Mouse (Mus musculus) lung, embryonic 14.5 days (tissue): ENCODE measurements around the gene Nsd1. TPM values are rescaled to one million over a fixed set of nuclear protein-coding genes. Genes with fewer than 3 reads are reported as not detected.

Source experiments
- ATAC-seq: fragments of 200-750 bp; cut with Nextera tagmentation; 2 replicates; pipeline ENCODE4 v1.8.0; 2017; ENCODE audit warnings: mild to moderate bottlenecking, moderate TSS enrichment, moderate library complexity; ENCODE audit not compliant: insufficient read depth
- DNase-seq: peaks from one replicate; pipeline ENCODE4 v3.0.0-alpha.2; 2015
- H3K27ac ChIP-seq: fragments of 300-500 bp; sonication (generic); 2 replicates; pipeline ENCODE4 v1.5.1; 2014; ENCODE audit warnings: low read depth, mild to moderate bottlenecking, moderate library complexity
- H3K27me3 ChIP-seq: fragments of 300-500 bp; sonication (generic); 2 replicates; pipeline ENCODE4 v1.6.1; 2014; ENCODE audit warnings: low read length, control low read depth; ENCODE audit not compliant: insufficient read depth
- H3K36me3 ChIP-seq: fragments of 300-500 bp; sonication (generic); 2 replicates; pipeline ENCODE4 v1.6.1; 2014; ENCODE audit warnings: control low read depth; ENCODE audit not compliant: insufficient read depth
- H3K4me1 ChIP-seq: fragments of 300-500 bp; sonication (generic); 2 replicates; pipeline ENCODE4 v1.6.1; 2014; ENCODE audit warnings: antibody characterized with exemption, control low read depth; ENCODE audit not compliant: insufficient read depth
- H3K4me2 ChIP-seq: fragments of 300-500 bp; sonication (generic); 2 replicates; pipeline ENCODE4 v1.6.1; 2014; ENCODE audit warnings: mild to moderate bottlenecking
- H3K4me3 ChIP-seq: fragments of 300-500 bp; sonication (generic); 2 replicates; pipeline ENCODE4 v1.5.1; 2014; ENCODE audit warnings: low read depth, low read length
- H3K9ac ChIP-seq: fragments of 300-500 bp; sonication (generic); 2 replicates; pipeline ENCODE4 v1.6.1; 2014
- H3K9me3 ChIP-seq: fragments of 300-500 bp; sonication (generic); 2 replicates; pipeline ENCODE4 v1.6.1; 2016; ENCODE audit warnings: low read depth, low read length, control low read depth
- CTCF ChIP-seq: IDR thresholded peaks from 2 replicates; pipeline ENCODE4 v1.5.1; 2016; ENCODE audit warnings: antibody characterized with exemption, low read depth
- WGBS: fragments of 180-500 bp; shearing (Covaris S2); extraction: QIAGEN DNeasy Blood & Tissue Kit; methylation state at CpG from one replicate; pipeline ENCODE4 v1.1.7; 2014; 5-methylcytosine and 5-hydroxymethylcytosine counted together
- polyA plus RNA-seq: library from polyadenylated mRNA; unstranded; fragments of >200 nt; fragmentation: Nextera tagmentation; extraction: Ambion mirVana; gene quantifications from 2 replicates; pipeline ENCODE4 v1.2.1, GENCODE M21; 2014

The Nsd1 gene
- polyA plus RNA-seq, 1 experiment from 2014 or later: 80.7 TPM

DNA sequence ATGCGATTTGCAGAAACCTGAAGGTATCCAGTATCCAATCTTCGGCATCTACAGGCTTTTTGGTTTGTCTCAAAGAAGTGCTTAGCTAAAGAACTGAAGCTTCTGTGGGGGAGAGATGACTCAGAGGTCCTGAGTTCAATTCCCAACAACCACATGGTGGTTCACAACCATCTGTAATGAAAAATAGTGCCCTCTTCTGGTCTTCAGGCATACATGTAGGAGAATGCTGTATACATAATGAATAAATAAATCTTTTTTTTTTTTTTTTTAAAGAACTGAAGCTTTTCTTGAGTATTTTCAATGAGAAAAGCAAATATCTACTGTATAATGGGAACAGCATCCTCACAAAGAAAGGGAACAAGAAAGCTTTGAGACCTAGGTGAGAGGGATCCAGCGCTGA, 49.1 kb downstream of the Nsd1 start:
- TF ChIP-seq CTCF: no peak
- peaks cover 58% of the 10 kb centered on the region for H3K36me3 ChIP-seq

DNA sequence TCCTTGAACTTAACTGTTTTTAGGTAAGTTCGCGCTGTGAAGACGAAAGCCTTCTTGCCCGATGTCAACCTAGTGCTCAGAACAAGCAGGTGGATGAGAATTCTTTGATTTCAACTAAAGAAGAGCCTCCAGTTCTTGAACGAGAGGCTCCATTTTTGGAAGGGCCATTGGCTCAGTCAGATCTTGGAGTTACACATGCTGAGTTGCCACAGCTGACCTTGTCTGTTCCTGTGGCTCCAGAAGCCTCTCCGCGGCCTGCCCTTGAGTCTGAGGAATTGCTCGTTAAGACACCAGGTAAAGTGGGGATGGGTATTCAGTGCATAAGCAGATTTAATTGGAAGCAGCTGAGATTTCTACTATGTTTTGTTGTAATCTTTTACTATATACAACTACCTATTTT, 51.9 kb downstream of the Nsd1 start:
- no peaks in the 10 kb centered on the region for H3K4me1 ChIP-seq
- DNase-seq (no peak), ATAC-seq (no peak)
- no peak overlapping the region for H3K4me3 ChIP-seq
- no peak for TF ChIP-seq CTCF
- H3K4me2 ChIP-seq: no peak overlapping the region
- H3K27me3 ChIP-seq: no peaks in the 10 kb centered on the region
- H3K9ac ChIP-seq: no peak overlapping the region
- peaks cover 54% of the 10 kb centered on the region for H3K36me3 ChIP-seq
- 95% methylated on average over 8 of the region's 8 CpGs for WGBS
- no peaks in the 10 kb centered on the region for H3K9me3 ChIP-seq
- no peak overlapping the region for H3K27ac ChIP-seq

More for the DNA sequence above, 49.1 kb downstream of the Nsd1 start:
- WGBS: 92% methylated on average over 3 of the region's 3 CpGs
- DNase-seq (no peak), ATAC-seq (no peak)
- no peak overlapping the region for H3K4me3 ChIP-seq
- no peaks in the 10 kb centered on the region for H3K4me1 ChIP-seq
- no peak overlapping the region for H3K4me2 ChIP-seq
- no peaks in the 10 kb centered on the region for H3K9me3 ChIP-seq
- H3K9ac ChIP-seq: no peak overlapping the region
- H3K27ac ChIP-seq: no peak overlapping the region
- no peaks in the 10 kb centered on the region for H3K27me3 ChIP-seq

DNA sequence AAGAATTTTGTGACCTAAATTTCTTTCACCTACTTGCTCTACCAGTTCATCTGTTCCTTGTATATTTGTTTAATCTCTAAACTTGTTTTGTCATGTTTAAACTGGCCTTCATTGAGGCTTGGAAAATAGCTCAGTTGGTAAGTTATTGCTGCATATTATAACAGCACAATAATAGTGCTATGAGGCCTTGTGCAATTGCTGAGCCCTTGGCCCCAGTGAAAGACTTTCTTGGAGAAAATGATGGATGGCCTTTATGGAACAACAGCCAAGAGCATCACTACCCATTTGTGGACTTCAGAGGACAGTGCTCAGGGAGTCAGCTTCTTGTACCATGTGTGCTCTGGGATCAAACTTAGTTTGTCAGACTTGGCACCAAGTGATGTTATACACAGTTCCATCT, 52.5 kb downstream of the Nsd1 start:
- peaks cover 54% of the 10 kb centered on the region for H3K36me3 ChIP-seq
- TF ChIP-seq CTCF: no peak
- no peak for ATAC-seq

DNA sequence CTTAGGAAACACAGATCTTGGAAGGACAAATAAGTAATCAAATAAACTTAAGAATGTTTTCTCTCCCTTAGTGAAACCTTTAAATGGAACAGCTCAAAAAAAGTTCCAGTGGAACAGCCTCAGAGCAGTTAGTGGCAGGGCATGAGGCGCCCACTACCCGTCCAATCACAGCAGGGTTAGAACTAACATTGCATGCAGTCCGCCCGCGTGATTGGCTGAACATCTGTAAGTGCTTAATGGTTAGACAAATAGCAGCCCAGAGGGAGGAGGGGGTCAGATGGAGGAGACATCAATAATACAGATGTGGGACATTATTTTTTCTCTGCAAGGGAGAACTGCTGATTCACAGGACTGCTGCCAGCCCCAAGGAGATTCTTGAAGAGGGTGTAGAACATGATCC, 67.6 kb downstream of the Nsd1 start:
- ATAC-seq (no peak), DNase-seq (no peak)
- Histone ChIP-seq H3K27me3 (no peaks in the 10 kb centered on the region), H3K27ac (no peak overlapping the region), H3K9me3 (no peaks in the 10 kb centered on the region), H3K9ac (no peak overlapping the region), H3K4me1 (no peaks in the 10 kb centered on the region), H3K4me3 (no peak overlapping the region), H3K36me3 (peaks cover 71% of the 10 kb centered on the region), H3K4me2 (no peak overlapping the region)
- no peak for TF ChIP-seq CTCF
- WGBS: 83% methylated on average over 5 of the region's 5 CpGs

More for the DNA sequence above, 52.5 kb downstream of the Nsd1 start:
- H3K4me2 ChIP-seq: no peak overlapping the region
- no peak overlapping the region for H3K9ac ChIP-seq
- no peaks in the 10 kb centered on the region for H3K27me3 ChIP-seq
- H3K4me3 ChIP-seq: no peak overlapping the region
- DNase-seq: no peak
- H3K9me3 ChIP-seq: no peaks in the 10 kb centered on the region
- no peak overlapping the region for H3K27ac ChIP-seq
- H3K4me1 ChIP-seq: no peaks in the 10 kb centered on the region

DNA sequence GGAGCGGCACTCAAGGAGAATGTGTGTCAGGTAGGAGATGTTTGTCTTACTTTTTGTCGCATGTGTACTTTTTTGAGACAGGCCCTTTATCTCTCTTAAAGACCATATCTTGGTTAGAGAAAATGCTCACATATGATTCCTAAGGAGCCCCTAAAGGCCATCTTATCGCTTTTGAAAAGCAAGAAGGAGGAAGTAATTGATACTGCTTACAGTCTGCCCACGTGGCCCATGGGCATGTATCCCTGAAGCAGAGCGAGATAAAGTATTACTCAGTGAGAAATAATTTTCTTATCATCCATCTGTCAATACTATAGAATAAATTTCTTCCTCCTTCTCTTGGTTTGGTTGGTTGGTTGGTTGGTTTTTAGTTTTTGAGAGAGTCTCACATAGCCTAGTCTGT, 68.1 kb downstream of the Nsd1 start:
- no peaks in the 10 kb centered on the region for H3K9me3 ChIP-seq
- no peak overlapping the region for H3K9ac ChIP-seq
- no peak overlapping the region for H3K27ac ChIP-seq
- DNase-seq (no peak), ATAC-seq (no peak)
- no peaks in the 10 kb centered on the region for H3K27me3 ChIP-seq
- no peak overlapping the region for H3K4me3 ChIP-seq
- no peak for TF ChIP-seq CTCF
- H3K36me3 ChIP-seq: peaks cover 71% of the 10 kb centered on the region
- no peak overlapping the region for H3K4me2 ChIP-seq
- 87% methylated on average over 5 of the region's 5 CpGs for WGBS
- no peaks in the 10 kb centered on the region for H3K4me1 ChIP-seq

DNA sequence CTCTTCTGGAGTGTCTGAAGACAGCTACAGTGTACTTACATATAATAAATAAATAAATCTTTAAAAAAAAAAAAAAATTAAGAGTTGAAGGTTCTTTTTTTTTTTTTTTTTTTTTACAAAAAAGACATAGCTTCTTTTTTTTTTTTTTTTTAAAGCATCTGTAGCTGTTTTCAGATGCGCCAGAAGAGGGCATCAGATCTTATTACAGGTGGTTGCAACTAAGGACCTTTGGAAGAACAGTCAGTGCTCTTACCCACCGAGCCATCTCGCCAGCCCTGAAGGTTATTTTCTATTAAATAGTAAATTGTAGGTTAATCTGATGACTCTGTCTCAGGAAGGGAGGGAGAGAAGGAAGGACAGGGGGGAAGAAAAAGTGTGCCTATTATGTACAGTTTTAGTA, 79.3 kb downstream of the Nsd1 start:
- H3K4me2 ChIP-seq: no peak overlapping the region
- no peaks in the 10 kb centered on the region for H3K27me3 ChIP-seq
- TF ChIP-seq CTCF: no peak
- no peak overlapping the region for H3K27ac ChIP-seq
- DNase-seq (peak; percentile 24), ATAC-seq (no peak)
- no peaks in the 10 kb centered on the region for H3K4me1 ChIP-seq
- no peak overlapping the region for H3K4me3 ChIP-seq
- no peak overlapping the region for H3K9ac ChIP-seq
- peaks cover 82% of the 10 kb centered on the region for H3K36me3 ChIP-seq
- no peaks in the 10 kb centered on the region for H3K9me3 ChIP-seq
- WGBS: 74% methylated on average over 3 of the region's 3 CpGs

DNA sequence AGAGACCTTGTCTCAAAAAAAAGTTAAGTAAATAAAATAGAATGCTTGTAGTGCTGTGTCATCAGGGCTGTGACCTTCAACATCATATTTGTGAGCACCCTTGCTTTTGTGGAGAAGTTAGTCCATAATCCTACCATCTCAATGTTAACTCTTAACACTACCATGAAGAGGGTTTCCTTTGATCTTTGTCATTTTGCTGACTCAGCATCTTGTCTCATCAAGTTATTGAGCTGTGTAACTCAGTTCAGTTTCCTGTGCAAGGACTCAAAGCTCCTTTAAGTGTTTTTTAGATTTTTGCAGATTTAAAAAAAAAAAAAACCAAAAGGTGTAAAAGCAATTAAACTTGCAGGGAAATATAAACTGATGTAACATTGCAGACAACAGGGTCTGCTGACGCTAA, 87.2 kb downstream of the Nsd1 start:
- ATAC-seq: no peak

DNA sequence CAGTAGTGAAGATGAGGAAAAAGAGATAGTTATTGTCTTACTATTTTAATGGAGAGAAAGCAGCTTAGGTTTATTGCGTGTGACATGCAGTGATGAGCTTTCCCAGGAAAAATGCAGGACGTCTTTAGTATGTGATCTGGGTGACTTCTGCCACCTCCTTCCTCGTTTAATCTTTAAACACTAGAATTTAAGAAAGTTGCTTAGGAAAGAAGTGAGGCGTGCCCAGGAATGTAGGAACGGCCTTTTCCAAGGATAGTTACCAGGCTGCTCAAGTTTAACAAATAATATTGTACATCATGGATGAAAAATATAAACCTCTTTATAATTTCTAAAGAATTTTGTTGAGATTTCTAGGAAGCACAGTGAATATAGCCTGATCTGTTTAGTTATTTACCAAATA, 91.3 kb downstream of the Nsd1 start:
- Histone ChIP-seq H3K4me1 (no peaks in the 10 kb centered on the region), H3K27me3 (no peaks in the 10 kb centered on the region), H3K4me2 (no peak overlapping the region), H3K9me3 (no peaks in the 10 kb centered on the region), H3K4me3 (no peak overlapping the region), H3K36me3 (peaks cover 83% of the 10 kb centered on the region), H3K27ac (no peak overlapping the region), H3K9ac (no peak overlapping the region)
- no peak for TF ChIP-seq CTCF
- no peak for ATAC-seq
- 83% methylated on average over 5 of the region's 5 CpGs for WGBS
- no peak for DNase-seq

More for the DNA sequence above, 87.2 kb downstream of the Nsd1 start:
- TF ChIP-seq CTCF: no peak
- 92% methylated on average over 1 of the region's 1 CpGs for WGBS
- Histone ChIP-seq H3K4me2 (no peak overlapping the region), H3K27me3 (no peaks in the 10 kb centered on the region), H3K9ac (no peak overlapping the region), H3K4me1 (no peaks in the 10 kb centered on the region), H3K9me3 (no peaks in the 10 kb centered on the region), H3K4me3 (no peak overlapping the region), H3K36me3 (peaks cover 89% of the 10 kb centered on the region), H3K27ac (no peak overlapping the region)
- no peak for DNase-seq
